Mouse (Mus musculus): Measurements from ENCODE around the gene Atrnl1. TPM values are rescaled to one million over a fixed set of nuclear protein-coding genes. Genes with fewer than 3 reads are reported as not detected.
A peak's percentile ranks its signal among the peaks of the same experiment; 100 is the strongest.

Gene Atrnl1
- polyA plus RNA-seq, 1 experiment = 9.0 TPM

DNA sequence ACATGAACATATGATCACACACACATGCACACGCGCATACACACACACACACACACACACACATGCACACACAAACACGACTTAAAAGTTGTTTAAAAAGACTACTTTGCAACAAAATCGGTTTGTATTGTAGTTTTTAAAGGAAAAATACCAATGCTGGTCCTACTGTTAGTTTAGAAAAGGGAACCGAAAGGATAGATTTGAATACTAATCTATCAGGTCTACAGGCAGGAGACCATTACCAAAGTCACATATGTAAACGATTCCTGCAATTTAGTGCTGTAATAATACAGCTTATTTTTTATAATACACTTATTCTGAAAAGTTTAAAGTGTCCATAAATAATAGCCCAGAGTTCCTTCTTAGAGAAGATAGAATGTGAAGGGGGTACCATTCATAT lies 299.8 kb downstream of the Atrnl1 start:
- Histone ChIP-seq H3K27me3 (ENCODE audit: control insufficient read depth, insufficient read depth, low read length) (no peaks in the 10 kb centered on the region), H3K4me1 (ENCODE audit: control insufficient read depth, insufficient read depth, insufficient read length, low read length) (no peaks in the 10 kb centered on the region), H3K27ac (ENCODE audit: insufficient read depth, low read depth, low read length) (no peak overlapping the region), H3K36me3 (ENCODE audit: control insufficient read depth, insufficient read depth, low read length) (no peaks in the 10 kb centered on the region), H3K4me3 (ENCODE audit: low read depth, low read length) (no peak overlapping the region)
- TF ChIP-seq CTCF (IDR thresholded peaks at IDR 0.05; ENCODE audit: extremely low read depth, insufficient read length, insufficient replicate concordance, low read depth, low read length) (no peak), POLR2A (IDR thresholded peaks at IDR 0.05; ENCODE audit: low read depth, low read length) (no peak)
- 90% methylated on average over 6 of the region's 6 CpGs for WGBS

DNA sequence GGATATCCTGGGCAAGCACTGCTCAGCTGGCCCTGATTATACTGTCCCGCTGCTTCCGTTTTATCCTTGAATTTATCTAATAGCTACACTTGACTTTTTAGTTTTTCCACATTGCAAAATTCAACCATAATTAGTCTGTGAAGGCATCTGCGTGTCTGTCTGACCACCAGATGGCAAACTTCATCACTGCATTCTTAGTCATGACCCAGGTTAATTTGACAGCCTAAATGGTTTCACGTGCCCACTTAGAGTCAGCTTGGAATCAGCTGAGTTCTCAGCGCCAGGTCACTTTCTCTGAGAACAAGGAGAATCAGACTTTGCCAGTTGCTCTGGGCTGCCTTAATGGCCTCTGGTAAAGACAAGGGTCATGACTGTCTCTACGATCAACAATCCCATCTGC lies 305.5 kb downstream of the Atrnl1 start:
- Histone ChIP-seq H3K27me3 (ENCODE audit: control insufficient read depth, insufficient read depth, low read length) (no peaks in the 10 kb centered on the region), H3K4me1 (ENCODE audit: control insufficient read depth, insufficient read depth, insufficient read length, low read length) (no peaks in the 10 kb centered on the region), H3K36me3 (ENCODE audit: control insufficient read depth, insufficient read depth, low read length) (no peaks in the 10 kb centered on the region), H3K27ac (ENCODE audit: insufficient read depth, low read depth, low read length) (no peak overlapping the region), H3K4me3 (ENCODE audit: low read depth, low read length) (no peak overlapping the region)
- 62% methylated on average over 6 of the region's 6 CpGs for WGBS
- TF ChIP-seq POLR2A (IDR thresholded peaks at IDR 0.05; ENCODE audit: low read depth, low read length) (no peak), CTCF (IDR thresholded peaks at IDR 0.05; ENCODE audit: extremely low read depth, insufficient read length, insufficient replicate concordance, low read depth, low read length) (peak; percentile 10; the same call in 1 of the 2 replicates)

DNA sequence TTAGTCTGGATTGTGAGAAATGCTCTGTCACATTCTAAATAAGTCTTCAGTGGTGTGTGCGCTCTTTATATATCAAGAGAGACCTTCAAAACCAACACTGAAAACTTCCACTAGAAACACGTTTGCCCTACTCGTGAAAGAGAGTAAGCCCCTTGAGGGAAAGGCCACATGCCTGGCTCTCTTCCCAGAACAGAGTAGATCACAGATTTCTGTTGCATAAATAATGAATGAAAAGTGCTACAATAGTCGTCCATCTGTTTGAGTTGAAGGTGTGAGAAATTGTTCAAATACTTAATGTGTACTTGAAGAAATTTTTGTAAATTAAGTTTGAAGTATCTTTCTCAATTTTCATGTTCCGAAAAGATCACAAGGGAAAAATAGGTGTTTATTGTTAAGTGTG lies 312.2 kb downstream of the Atrnl1 start:
- 81% methylated on average over 5 of the region's 5 CpGs for WGBS
- H3K36me3 ChIP-seq (ENCODE audit: control insufficient read depth, insufficient read depth, low read length) = no peaks in the 10 kb centered on the region
- no peaks in the 10 kb centered on the region for H3K27me3 ChIP-seq (ENCODE audit: control insufficient read depth, insufficient read depth, low read length)
- TF ChIP-seq POLR2A (IDR thresholded peaks at IDR 0.05; ENCODE audit: low read depth, low read length) = no peak
- TF ChIP-seq CTCF (IDR thresholded peaks at IDR 0.05; ENCODE audit: extremely low read depth, insufficient read length, insufficient replicate concordance, low read depth, low read length) = no peak
- no peak overlapping the region for H3K4me3 ChIP-seq (ENCODE audit: low read depth, low read length)
- H3K27ac ChIP-seq (ENCODE audit: insufficient read depth, low read depth, low read length) = no peak overlapping the region
- H3K4me1 ChIP-seq (ENCODE audit: control insufficient read depth, insufficient read depth, insufficient read length, low read length) = peaks cover 4% of the 10 kb centered on the region; the same call in 1 of the 2 replicates

DNA sequence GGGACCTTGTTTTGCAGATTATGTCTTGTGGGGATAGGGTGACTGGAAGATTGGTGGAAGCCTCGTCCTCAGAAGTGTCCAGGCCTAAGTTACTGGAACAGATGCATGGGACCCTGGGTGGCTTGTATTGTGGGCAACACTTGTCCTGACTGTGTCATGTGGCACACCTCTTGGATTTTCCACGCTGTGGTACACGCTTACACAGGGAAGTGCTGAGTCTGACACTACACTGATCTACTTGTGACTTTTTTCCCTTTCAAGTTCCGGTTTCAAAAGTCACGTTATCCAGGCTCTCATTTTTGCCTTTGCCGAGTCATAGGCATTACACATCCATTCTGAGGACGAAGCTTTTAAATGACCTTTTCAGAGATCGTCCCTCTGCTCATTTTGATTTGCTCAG lies 314.0 kb downstream of the Atrnl1 start:
- 74% methylated on average over 8 of the region's 8 CpGs for WGBS
- Histone ChIP-seq H3K4me3 (ENCODE audit: low read depth, low read length) (no peak overlapping the region), H3K27ac (ENCODE audit: insufficient read depth, low read depth, low read length) (no peak overlapping the region), H3K27me3 (ENCODE audit: control insufficient read depth, insufficient read depth, low read length) (no peaks in the 10 kb centered on the region), H3K36me3 (ENCODE audit: control insufficient read depth, insufficient read depth, low read length) (no peaks in the 10 kb centered on the region), H3K4me1 (ENCODE audit: control insufficient read depth, insufficient read depth, insufficient read length, low read length) (peaks cover 4% of the 10 kb centered on the region; the same call in 1 of the 2 replicates)
- TF ChIP-seq POLR2A (IDR thresholded peaks at IDR 0.05; ENCODE audit: low read depth, low read length) (no peak), CTCF (IDR thresholded peaks at IDR 0.05; ENCODE audit: extremely low read depth, insufficient read length, insufficient replicate concordance, low read depth, low read length) (no peak)

- H3K27ac ChIP-seq (ENCODE audit: insufficient read depth, low read depth, low read length) = no peak overlapping the region
- TF ChIP-seq CTCF (IDR thresholded peaks at IDR 0.05; ENCODE audit: extremely low read depth, insufficient read length, insufficient replicate concordance, low read depth, low read length) = no peak
- TF ChIP-seq POLR2A (IDR thresholded peaks at IDR 0.05; ENCODE audit: low read depth, low read length) = no peak
Observed at GRCm38 (mm10) chr19:57925681-57926080, 314.8 kb downstream of the Atrnl1 start.

DNA sequence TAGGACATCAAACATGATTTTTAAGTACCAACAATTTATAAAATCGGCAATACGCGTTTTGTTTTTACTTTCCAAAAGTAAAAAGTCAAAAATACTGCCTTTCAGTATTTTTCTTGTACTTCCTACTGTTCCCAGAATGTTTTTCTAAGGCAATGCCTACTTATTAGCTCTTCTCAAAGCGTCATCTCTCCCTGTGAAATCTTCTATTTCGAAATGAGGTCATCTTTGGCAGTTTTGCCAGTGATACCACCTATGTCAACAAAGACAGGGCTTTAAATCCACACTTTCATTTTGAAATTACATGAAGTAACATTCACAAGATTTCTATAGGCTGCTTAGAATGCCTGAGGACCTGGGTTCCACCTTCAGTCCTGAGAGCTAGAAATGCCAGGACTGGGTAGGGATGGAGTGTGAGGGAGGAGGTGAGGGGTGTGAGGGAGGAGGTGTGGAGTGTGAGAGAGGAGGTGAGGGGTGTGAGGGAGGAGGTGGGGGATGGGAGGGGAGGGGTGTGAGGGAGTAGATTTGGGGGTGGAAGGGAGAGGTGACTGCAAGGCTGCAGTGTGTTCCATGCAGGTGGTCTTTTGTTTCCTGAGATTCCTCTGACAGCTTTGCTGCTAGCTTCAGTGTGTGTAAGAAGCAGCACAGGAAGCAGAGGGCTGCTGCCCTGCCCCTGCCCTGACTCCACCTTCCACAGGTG lies 315.5 kb downstream of the Atrnl1 start:
- no peak overlapping the region for H3K27ac ChIP-seq (ENCODE audit: insufficient read depth, low read depth, low read length)
- H3K4me3 ChIP-seq (ENCODE audit: low read depth, low read length) = no peak overlapping the region
- H3K4me1 ChIP-seq (ENCODE audit: control insufficient read depth, insufficient read depth, insufficient read length, low read length) = peaks cover 4% of the 10 kb centered on the region; the same call in 1 of the 2 replicates
- H3K27me3 ChIP-seq (ENCODE audit: control insufficient read depth, insufficient read depth, low read length) = no peaks in the 10 kb centered on the region
- TF ChIP-seq POLR2A (IDR thresholded peaks at IDR 0.05; ENCODE audit: low read depth, low read length) = no peak
- no peak for TF ChIP-seq CTCF (IDR thresholded peaks at IDR 0.05; ENCODE audit: extremely low read depth, insufficient read length, insufficient replicate concordance, low read depth, low read length)
- no peaks in the 10 kb centered on the region for H3K36me3 ChIP-seq (ENCODE audit: control insufficient read depth, insufficient read depth, low read length)
- 72% methylated on average over 5 of the region's 5 CpGs for WGBS

More at GRCm38 (mm10) chr19:57925681-57926080, 314.8 kb downstream of the Atrnl1 start:
- H3K4me3 ChIP-seq (ENCODE audit: low read depth, low read length) = no peak overlapping the region
- peaks cover 4% of the 10 kb centered on the region; the same call in 1 of the 2 replicates for H3K4me1 ChIP-seq (ENCODE audit: control insufficient read depth, insufficient read depth, insufficient read length, low read length)
- 37% methylated on average over 10 of the region's 10 CpGs for WGBS
- no peaks in the 10 kb centered on the region for H3K27me3 ChIP-seq (ENCODE audit: control insufficient read depth, insufficient read depth, low read length)
- no peaks in the 10 kb centered on the region for H3K36me3 ChIP-seq (ENCODE audit: control insufficient read depth, insufficient read depth, low read length)

DNA sequence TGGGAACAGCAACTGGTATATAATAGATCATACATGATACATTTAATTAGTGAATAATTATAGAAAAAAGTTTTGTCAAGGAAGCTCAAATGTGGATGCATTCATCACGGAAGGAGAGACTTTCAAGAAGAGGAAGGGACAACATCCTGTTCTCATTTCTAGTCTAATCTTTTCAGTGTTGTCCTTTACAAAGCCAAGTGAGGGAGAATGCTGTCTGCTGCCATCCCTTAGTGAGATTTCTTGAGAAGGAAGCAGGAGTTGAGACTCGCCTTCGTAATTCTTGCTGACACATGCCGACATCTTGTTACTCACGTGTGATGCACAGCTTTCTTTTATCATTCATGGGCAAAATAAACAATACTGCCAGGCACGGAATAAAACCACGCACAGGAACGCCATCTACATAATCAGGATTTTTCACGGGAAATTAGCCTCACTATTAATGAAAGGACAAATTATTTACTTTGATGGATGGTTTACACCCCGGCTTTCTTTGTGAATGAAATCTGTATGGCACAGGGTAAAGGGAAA lies 316.2 kb downstream of the Atrnl1 start:
- WGBS = 59% methylated on average over 10 of the region's 10 CpGs
- H3K27me3 ChIP-seq (ENCODE audit: control insufficient read depth, insufficient read depth, low read length) = no peaks in the 10 kb centered on the region
- H3K27ac ChIP-seq (ENCODE audit: insufficient read depth, low read depth, low read length) = no peak overlapping the region
- H3K4me1 ChIP-seq (ENCODE audit: control insufficient read depth, insufficient read depth, insufficient read length, low read length) = peaks cover 4% of the 10 kb centered on the region; the same call in 1 of the 2 replicates
- no peak overlapping the region for H3K4me3 ChIP-seq (ENCODE audit: low read depth, low read length)
- TF ChIP-seq POLR2A (IDR thresholded peaks at IDR 0.05; ENCODE audit: low read depth, low read length) = no peak
- no peak for TF ChIP-seq CTCF (IDR thresholded peaks at IDR 0.05; ENCODE audit: extremely low read depth, insufficient read length, insufficient replicate concordance, low read depth, low read length)
- no peaks in the 10 kb centered on the region for H3K36me3 ChIP-seq (ENCODE audit: control insufficient read depth, insufficient read depth, low read length)

All from small intestine, adult 2 months (tissue).